Mouse (Mus musculus): ENCODE data around the gene Hmbs.

Hmbs gene

GRCm38 (mm10) chr9:44292490-44292889, 51.5 kb downstream of the Hmbs start:
- no peak for DNase-seq (ENCODE audit: low spot score)

GRCm38 (mm10) chr9:44288959-44289291, 55.1 kb downstream of the Hmbs start:
- DNase-seq (ENCODE audit: low spot score) = no peak

GRCm38 (mm10) chr9:44288076-44288958, 55.7 kb downstream of the Hmbs start, which contains the start of gene Abcg4:
Abcg4 (minus strand) TSS chr9:44288615.
- DNase-seq (ENCODE audit: low spot score) = peak; percentile 41

GRCm38 (mm10) chr9:44287401-44288075, 56.5 kb downstream of the Hmbs start:
- peak; percentile 52 for DNase-seq (ENCODE audit: low spot score)

GRCm38 (mm10) chr9:44287003-44287400, 57.0 kb downstream of the Hmbs start:
- DNase-seq (ENCODE audit: low spot score) = no peak
